Mouse (Mus musculus) liver, adult 2 months (tissue): ENCODE measurements around the gene Syde2.

Experiments
- CTCF ChIP-seq: fragments of 200-500 bp; IDR thresholded peaks from 2 replicates; pipeline ENCODE4 v1.5.1; 2011; ENCODE audit warnings: low read depth, low read length, control low read depth
- POLR2A ChIP-seq: fragments of 200-500 bp; IDR thresholded peaks from 2 replicates; pipeline ENCODE4 v1.6.1; 2011; ENCODE audit warnings: low read length, control low read depth; ENCODE audit not compliant: insufficient read depth; ENCODE audit errors: extremely low read depth

DNA sequence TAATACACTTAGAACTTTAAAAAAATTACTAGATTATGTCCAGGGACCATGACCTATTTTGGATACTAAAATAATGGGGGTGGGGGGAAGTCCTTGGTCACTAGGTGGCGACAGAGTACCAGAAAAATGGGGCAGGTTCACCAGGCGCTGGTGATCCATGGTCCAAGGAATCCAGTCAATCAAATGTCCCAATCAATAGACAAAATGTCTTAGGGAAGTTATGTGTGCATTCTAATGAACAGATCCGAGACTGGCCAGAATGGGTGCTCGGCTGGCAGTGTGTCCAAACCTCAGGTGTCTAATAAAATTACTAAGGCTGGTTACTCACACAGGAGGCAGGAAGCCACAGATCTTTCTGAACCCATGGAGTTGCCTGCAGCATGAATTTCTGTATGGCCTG lies 70.6 kb downstream of the Syde2 start:
- TF ChIP-seq CTCF (peak; percentile 80), POLR2A (no peak)
